Mouse (Mus musculus): Measurements from ENCODE around the gene Ankrd13a.
"Not testable (repeated sequence)": the region's sequence is repeated elsewhere in the genome, so short reads cannot be mapped to it uniquely, and the experiment has no call there.

The Ankrd13a gene

GRCm38 (mm10) chr5:114801841-114802240 lies 27.4 kb downstream of the Ankrd13a start:
- DNase-seq: no peak

DNA sequence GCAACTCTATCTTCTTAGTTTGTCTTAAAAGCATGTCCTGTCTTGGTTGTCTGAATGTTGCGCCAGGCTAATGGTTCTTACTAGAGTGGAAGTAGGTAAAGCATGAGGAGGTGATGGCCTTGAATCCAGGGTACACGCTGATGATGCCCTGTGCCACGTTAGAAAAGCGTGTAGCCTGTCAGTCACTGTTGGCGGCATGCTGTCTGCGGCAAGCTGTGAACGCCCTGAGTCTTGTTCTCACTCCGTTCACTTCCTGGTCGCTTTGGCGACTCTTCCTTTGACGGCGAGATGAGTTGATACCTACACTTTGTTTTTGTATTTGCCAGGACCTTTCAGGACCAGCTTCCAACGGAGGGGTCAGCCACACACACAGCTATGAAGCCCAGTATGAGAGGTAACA lies 28.8 kb downstream of the Ankrd13a start:
- no peak for DNase-seq

DNA sequence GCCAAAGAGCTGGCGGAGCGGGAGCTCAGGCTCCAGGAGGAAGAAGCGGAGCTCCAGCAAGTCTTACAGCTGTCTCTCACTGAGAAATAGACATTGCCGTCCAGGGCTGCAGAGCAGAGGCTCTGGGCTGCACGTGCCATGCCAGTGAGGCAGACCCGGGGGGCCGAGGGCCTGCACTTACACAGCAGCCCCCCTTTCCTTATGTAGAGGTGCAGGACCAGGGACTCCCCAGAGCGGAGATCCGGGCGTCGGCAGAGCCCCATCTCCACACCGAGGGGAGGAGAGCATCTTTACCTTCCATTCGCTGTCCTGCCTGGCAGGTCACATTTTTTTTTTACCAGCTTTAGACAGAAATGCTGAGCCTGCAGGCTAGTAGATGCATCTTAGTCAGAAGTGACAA lies 29.9 kb downstream of the Ankrd13a start:
- no peak for DNase-seq

DNA sequence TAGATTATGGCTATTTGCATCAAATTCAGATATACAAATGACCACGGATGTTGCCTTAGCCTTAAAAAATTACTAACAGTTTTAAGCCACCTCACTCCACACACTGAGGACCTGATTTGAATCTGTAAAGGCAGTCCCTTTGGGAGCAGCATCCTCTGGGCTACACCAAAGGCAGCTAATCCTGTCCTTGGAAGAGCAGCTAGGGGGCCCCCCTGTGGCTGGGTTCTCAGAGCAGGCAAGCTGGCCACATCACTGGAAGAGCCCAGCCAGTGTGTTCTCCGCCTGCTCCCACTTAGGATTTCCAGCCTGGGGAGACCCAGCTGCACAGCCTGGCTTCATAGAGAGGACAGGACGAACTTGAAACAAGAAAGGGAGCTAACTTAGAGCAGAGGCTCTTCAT lies 30.5 kb downstream of the Ankrd13a start:
- DNase-seq: peak; percentile 66

DNA sequence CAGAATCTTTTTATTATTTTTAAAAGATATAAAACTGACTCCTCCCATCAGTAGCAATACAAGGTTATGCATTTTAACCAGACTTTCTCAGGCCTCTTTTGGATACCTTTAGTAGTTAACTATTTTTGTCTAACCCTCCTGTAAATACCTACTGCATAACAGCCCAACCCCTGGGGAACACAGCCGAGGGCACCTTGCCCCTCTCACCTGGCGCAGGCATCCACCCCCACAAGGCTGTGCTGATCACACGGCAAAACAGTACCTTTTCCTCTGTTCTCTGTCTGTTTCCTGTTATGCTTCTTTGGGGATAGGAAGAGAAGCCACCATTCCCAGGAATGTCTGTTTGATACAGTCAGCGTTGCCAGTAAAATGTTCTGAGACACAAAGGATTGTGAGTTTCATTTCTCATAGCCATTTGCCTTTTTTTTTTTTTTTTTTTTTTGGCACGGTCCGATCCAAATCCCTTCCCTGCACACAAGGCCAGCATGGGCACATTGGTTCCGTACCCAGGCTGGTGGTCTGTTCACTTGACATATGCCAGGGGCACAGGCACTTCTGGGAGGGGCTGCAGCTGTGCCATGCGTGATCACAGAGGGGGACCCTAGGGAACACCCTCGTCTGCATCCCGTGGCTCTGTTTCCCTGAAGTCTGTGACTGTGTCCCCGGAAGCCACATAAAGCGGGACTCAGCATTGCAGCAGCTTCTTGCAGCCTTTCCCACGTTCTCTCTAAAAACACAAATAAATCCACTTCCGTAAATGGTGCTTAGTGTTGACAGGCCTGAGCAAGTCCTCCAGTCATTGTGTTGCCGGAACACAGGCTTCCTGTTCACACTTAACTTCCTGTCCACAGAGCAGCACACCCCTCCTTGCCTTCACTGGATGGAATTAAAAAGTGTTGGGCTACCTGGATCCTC lies 31.2 kb downstream of the Ankrd13a start:
- no peak for DNase-seq

DNA sequence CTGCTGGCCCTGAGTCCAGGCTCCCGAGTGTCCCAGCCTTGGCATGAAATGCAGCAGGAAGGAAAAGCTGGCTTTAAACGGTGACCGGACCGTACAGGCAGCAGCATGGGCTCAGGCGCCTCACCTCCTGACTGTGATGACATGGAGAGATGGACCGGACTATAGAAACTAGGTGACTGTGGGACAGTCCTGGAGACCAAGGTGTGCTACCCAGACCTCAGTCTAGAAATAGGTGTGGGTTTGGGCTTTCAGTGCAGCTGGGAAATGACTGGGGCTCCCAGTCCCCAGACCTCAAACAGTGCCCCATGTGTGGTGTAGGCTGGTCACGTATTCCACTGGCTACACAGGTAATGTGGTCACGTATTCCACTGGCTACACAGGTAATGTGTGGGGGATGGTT lies 32.2 kb downstream of the Ankrd13a start:
- no peak for DNase-seq

DNA sequence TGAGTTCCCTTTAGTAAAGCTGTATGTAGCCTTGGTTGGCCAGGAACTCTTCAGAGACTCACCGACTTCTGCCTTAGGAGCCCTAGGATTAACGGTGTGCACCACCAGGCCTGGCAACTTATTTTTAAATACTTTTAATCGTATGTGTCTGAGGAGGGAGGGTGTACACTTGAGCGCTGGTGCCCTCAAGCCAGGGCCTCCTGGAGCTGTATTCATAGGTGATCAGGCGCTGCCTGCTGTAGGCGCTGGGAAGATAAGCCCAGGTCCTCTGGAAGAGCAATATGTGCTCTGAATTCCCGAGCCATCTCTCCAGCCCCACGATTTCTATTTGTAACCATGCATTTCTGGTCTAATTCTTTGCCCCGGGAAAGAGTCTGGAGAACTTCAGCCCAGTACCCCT lies 32.6 kb downstream of the Ankrd13a start:
- no peak for DNase-seq

DNA sequence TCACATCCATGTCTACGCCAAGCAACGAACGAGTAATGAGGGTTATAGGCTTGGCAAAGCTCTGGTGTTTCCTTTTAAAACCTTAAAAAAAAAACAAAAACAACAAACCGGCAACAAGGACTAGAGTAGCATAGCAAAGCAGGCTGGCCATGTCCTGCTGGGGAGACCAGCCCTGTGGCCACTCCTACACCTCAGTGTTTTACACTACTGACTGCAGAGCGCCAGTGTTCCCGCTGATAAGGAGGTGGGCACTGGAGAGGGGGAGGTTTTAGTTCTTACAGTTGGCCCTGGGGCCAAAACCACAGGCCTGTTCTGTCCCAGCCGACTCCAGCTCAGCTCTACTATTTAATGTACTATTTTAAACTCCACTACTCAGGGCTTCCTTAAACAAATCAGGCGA lies 33.0 kb downstream of the Ankrd13a start:
- DNase-seq: no peak

- no peak for DNase-seq
These were observed 33.4 kb downstream of the Ankrd13a start for GRCm38 (mm10) chr5:114807893-114808292.

DNA sequence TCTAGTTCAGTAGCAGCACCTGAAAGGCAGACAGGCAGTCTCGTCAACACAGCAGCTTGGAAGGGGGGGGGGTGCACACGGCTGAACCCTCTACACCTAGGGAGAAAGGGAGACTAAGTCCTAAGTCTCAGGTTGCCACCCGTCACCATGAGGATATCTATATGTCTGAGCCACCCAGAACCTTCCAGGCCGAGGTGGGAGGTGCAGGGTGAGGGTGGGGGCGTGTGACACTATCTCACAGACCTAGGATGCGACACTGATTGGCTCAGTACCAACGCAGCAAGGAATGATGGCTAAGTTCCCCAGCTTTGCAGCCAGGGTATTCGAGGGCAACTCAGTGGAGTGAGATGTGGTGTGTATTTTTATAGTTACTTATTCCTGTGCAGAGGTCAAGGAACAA lies 33.9 kb downstream of the Ankrd13a start:
- DNase-seq: no peak

DNA sequence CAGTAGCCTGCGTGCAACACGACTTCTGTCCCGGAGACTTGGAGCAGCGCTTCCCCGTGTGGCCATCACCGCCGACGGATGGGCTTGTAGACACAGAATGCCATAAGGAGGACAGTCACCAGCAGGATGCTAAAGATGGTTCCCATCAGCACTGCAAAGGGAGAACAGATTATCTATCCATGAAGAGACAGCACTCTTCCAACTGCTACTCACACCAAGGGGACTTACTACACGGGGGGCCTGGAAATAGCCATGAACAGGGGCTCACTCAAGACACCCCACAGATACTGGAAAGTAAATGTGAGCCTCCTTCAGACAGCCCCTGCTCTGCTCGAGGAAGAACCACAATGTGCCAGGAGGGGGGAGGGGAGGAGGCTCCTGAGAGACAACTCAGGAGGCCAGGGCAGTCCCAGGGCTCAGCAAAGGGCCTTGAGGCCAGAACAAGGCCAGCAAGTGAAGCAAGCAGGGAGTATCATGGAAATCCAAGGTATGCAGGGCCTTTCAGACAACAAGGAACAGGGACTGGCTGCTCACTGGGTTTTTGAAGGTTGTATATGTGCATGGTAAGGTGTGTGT lies 34.8 kb downstream of the Ankrd13a start:
- no peak for DNase-seq

- DNase-seq: no peak
These were observed 35.3 kb downstream of the Ankrd13a start for GRCm38 (mm10) chr5:114809826-114810225.

DNA sequence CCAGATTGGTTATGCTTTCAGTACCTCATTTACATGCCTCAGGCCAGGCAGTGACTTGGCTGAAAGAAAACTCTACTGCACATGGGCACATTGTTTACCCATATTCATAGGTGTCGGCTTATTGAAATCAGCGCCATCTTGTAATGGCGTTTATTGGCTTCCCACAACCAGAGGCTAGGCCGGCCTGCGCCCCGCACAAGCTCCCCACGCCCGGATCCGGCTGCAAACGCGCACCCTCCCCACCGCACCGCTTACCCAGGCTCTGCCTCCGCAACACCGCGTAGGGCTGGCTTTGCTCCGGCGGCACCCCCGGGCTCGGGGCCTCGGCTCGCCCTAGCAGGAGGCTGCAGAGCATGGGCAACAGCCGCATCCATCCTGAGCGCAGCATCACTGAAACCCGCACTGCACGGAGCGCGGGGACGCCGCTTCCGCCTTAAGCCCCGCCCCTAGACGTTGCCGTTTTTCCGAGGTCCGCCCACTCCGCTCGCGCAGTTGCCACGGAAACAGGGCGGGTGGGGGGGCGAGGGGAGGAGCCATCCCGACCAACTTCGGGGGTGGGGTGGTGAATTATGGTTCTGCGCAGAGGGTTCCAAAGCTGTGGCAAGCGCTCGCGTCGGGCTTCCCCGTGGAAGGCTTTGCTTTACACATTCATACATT lies 39.2 kb downstream of the Ankrd13a start:
- DNase-seq: peak; percentile 84

DNA sequence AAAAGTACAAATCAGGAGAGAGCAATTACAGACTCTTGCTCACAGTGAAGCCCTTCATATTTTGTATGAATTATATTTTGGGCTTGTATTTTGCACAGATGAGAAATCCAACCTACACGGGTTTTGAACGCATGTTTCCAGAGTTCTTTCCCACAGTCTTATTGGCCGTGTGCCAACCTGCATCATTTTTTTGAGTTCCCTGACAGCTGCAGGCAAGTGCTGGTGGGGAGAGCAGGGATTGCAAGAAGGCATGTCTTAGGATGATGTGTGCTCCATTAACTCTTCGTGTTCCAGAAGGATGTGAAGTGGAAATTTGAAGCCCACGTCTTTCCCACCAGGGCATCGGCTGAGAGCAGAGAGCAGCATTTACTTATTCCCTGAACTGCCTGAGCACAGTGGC lies 42.1 kb downstream of the Ankrd13a start:
- no peak for DNase-seq

DNA sequence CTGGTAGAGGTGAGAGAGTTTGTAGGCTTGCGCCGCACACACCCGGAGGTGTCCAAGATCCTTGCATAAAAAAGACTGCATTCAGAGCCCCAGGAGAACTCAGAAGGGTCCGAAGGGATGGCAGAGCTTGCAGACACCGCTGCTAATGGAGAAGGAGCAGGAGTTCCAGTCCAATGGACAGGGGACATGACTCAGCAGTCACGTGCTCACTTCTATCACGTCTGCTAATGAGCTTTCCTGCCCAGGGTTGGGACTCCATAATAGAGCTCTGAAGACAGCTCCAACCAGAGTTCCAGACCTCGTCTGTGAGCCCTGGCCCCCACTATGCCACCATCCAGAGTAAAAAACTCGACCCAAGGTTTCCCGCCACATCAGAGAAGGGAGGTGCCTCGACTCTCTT lies 43.6 kb downstream of the Ankrd13a start:
- no peak for DNase-seq

DNA sequence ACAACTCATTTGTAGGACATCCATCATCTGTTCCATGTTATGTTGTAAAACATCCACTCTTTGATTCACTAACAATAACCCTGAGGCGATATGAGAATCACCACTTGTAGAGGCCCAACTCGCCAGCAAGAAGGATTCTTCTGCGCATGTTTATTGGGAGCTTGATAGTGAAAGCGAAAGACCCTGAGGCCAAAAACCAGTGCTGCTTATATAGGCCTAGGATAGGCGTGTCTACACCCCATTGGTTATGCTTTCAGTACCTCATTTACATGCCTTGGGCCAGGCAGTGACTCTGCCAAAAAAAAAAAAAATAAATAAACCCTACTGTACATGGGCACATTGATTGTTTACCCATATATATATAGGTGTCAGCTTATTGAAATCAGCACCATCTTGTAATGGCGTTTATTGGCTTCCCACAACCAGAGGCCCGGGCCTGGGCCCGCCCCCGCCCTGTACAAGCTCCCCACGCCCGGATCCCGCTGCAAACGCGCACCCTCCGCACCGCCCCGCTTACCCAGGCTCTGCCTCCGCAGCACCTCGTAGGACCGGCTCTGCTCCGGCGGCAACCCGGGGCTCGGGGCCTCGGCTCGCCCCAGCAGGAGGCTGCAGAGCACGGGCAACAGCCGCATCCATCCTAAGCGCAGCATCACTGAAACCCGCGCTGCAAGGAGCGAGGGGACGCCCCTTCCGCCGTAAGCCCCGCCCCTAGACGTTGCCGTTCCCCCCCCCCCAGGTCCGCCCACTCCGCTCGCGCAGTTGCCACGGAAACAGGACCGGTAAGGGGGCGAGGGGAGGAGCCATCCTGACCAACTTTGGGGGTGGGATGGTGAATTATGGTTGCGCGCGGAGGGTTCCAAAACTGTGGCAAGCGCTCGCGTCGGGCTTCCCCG lies 48.6 kb downstream of the Ankrd13a start, which contains the start of gene 1500011B03Rik:
TSS of gene 1500011B03Rik (minus strand) at position 673 of the 893 bp plus-strand sequence.
- DNase-seq: peak; percentile 68

DNA sequence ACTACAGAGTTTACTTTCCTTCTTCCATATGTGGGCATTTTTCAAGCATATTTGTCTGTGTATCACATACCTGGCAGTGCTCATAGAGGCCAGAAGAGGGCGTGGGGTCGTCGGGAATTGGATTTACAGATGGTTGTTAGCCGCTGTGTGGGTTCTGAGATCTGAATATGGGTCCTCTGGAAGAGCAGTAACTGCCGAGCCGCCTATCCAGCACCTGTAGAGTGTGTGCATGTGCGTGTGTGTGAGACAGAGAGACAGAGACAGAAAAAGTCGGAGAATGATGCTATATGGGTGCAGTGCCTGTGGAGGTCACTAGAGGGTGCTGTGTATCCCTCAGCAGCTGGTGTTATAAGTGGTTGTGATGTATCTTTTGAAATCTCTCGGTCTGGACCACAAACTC lies 49.7 kb downstream of the Ankrd13a start:
- peak; percentile 58 for DNase-seq

DNA sequence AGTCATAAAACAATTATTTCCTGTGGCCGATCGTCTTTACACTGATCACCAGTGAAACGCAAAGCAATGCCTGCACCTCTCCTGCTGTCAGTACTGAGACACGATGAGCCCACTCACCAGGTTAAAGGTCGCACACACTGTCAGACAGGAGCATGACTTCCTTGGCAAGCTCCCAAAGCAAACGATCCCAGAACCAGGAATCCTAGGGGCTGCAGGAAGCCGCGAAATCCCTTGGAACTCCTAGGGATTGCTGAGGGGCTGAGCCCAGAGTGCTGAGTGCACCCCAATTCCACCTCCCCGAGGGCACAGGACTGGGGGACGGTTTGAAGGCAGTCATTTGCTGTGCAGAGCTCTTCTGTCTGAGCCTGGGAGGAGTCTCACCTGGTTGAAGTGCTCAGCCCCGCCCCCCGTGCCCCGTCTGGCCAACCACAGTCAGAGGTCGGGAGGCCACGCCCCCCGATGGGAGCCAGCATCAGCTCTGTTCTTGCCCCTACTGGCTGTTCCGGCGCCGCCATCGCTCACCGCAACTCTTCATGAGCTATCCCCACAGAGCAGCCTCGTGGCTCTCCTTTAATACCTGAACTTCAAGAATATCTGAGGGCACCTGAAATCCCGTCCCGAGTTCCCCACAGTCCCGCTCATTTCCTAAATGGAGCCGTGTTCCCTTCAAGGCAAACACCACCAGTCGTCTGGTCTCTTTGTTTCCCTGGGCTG lies 51.7 kb downstream of the Ankrd13a start:
- peak; percentile 71 for DNase-seq

GRCm38 (mm10) chr5:114827427-114827826 lies 53.0 kb downstream of the Ankrd13a start:
- no peak for DNase-seq

DNA sequence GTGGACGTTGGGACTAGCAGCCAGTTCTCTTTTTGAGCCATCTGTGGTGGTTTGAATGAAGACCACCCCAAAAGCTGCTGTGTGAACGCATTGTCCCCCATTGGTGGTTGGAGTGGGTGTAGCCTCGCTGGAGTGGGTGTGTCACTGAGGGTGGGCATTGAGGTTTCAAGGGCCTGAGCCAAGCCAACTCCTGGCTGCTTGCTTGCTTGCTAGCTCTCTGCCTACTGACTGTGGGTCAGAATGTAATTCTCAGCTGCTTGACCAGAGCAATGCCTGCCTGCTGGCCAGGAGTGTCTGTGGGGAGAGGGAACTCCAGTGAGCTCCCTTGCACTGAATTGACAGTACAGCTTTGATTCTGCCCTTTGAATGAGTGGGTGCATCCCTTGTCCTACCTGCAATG lies 55.3 kb downstream of the Ankrd13a start:
- DNase-seq: no peak

DNA sequence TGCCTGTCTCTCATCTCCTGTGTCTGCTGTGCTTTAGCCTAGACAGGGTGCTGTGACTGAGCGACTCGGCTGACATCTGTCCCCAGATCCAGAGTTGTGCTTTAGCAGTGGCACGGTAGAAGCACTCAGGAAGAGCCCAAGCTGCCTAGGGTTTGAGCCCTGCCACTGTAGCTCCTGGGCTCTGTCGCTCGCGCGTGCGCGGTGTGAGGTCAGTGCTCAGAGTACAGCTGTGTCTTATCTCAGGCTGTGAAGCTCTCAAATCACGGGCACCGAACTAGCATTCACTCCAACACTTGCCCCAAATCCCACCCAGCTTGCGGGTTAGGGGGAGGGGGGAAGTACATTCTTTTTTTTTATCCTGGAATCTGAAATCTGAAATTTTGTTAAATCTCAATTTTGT lies 62.4 kb downstream of the Ankrd13a start:
- DNase-seq: no peak

- DNase-seq: not testable (repeated sequence)
These were observed 66.0 kb downstream of the Ankrd13a start for GRCm38 (mm10) chr5:114840481-114840880.
